Mouse (Mus musculus): ENCODE results near the gene Prg2.

Prg2 gene

GRCm38 (mm10) chr2:85029897-85030296 is 49.6 kb downstream of the Prg2 start:
- no peak for DNase-seq (ENCODE audit: low read depth, low spot score)

GRCm38 (mm10) chr2:85030989-85031388 is 50.7 kb downstream of the Prg2 start:
- DNase-seq (ENCODE audit: low read depth, low spot score) = no peak

- DNase-seq (ENCODE audit: low read depth, low spot score) = no peak
These were observed 52.9 kb downstream of the Prg2 start for GRCm38 (mm10) chr2:85033121-85033520.
